Comparison of ENCODE assay signal across 8 mouse cellular contexts in genomic region chr19:9920835-9921784, GRCm38 (mm10). TPM values are rescaled to one million over a fixed set of nuclear protein-coding genes. Genes with fewer than 3 reads are reported as not detected.
DNase-seq lines count a peak whose midpoint lies in the region; ATAC-seq lines count a peak whose summit lies in the region.

No protein-coding gene starts in this region.

- no peak overlapping the region for H3K9ac ChIP-seq in midbrain, embryonic 16.5 days (ENCODE audit: low read depth, low read length)

- peaks cover 44% of the 10 kb centered on the region for H3K4me1 ChIP-seq in midbrain, embryonic 10.5 days
- H3K4me1 ChIP-seq in midbrain, embryonic 16.5 days (ENCODE audit: control insufficient read depth, insufficient read depth, low read length) = peaks cover 12% of the 10 kb centered on the region

- H3K4me2 ChIP-seq in midbrain, embryonic 16.5 days (ENCODE audit: low read length) = no peak overlapping the region

- 54% methylated on average over 13 of the region's 13 CpGs for WGBS in midbrain, embryonic 10.5 days
- 61% methylated on average over 13 of the region's 13 CpGs for WGBS in midbrain, embryonic 16.5 days

- no peak for DNase-seq in midbrain, embryonic 10.5 days (ENCODE audit: low spot score)
- peak; percentile 72 to 82 for DNase-seq in adrenal gland, postnatal 36 days
- DNase-seq in heart, adult 9 months (ENCODE audit: low spot score in 2 of 2) = peak; percentile 40 to 73
- peak; percentile 86 to 88 for DNase-seq in kidney, postnatal 36 days
- DNase-seq in lung, postnatal 36 days = peak; percentile 92
- DNase-seq in thymus, postnatal 36 days = peak; percentile 35 to 44

- ATAC-seq in midbrain, embryonic 16.5 days = no peak
- ATAC-seq in inflammation-experienced regulatory T-cells, adult 6 months = no peak

- H3K27me3 ChIP-seq in midbrain, embryonic 10.5 days (ENCODE audit: low read depth, poor library complexity, severe bottlenecking) = no peaks in the 10 kb centered on the region
- no peaks in the 10 kb centered on the region for H3K27me3 ChIP-seq in midbrain, embryonic 16.5 days (ENCODE audit: control insufficient read depth, insufficient read depth, low read depth, low read length)

- no peaks in the 10 kb centered on the region for H3K36me3 ChIP-seq in midbrain, embryonic 10.5 days
- no peaks in the 10 kb centered on the region for H3K36me3 ChIP-seq in midbrain, embryonic 16.5 days (ENCODE audit: control insufficient read depth, insufficient read depth, low read length)

- no peak overlapping the region for H3K4me3 ChIP-seq in midbrain, embryonic 10.5 days
- H3K4me3 ChIP-seq in midbrain, embryonic 16.5 days (ENCODE audit: low read depth, low read length) = no peak overlapping the region

- 0 out of 2 replicates have a peak overlapping the region, but pooled peaks have one; percentile 23 for H3K27ac ChIP-seq in midbrain, embryonic 10.5 days (replicated peaks)
- H3K27ac ChIP-seq in midbrain, embryonic 16.5 days (ENCODE audit: low read length) = no peak overlapping the region; the same call in 1 of the 2 replicates

- H3K9me3 ChIP-seq in midbrain, embryonic 10.5 days (replicated peaks) = no peaks in the 10 kb centered on the region
- no peaks in the 10 kb centered on the region for H3K9me3 ChIP-seq in midbrain, embryonic 16.5 days (replicated peaks; ENCODE audit: control insufficient read depth, low read length, poor library complexity, severe bottlenecking)

RNA-seq across cellular contexts. Expression of gene Incenp, which starts 21.8 kb away (rescaled TPM):
- polyA plus RNA-seq in midbrain, embryonic 10.5 days (2016; fragmentation: Nextera tagmentation; extraction: Ambion mirVana) = 142 and 150 TPM in 2 replicates
- 20.0 and 22.1 TPM in 2 replicates for polyA plus RNA-seq in midbrain, embryonic 16.5 days (2015; fragmentation: Nextera tagmentation; extraction: Ambion mirVana)
- total RNA-seq in adrenal gland, postnatal 36 days (2021) = 10 to 100 TPM; 12.8 to 18.7 TPM
- polyA plus RNA-seq in inflammation-experienced regulatory T-cells, adult 6 months (2017; shearing (Covaris generic)) = 10 to 100 TPM; 11.4 to 57.7 (median 18.4) TPM

RNA-seq across cellular contexts. Expression of gene Fth1, which starts 59.3 kb away (rescaled TPM):
- 1,350 and 1,398 TPM in 2 replicates for polyA plus RNA-seq in midbrain, embryonic 10.5 days (2016; fragmentation: Nextera tagmentation; extraction: Ambion mirVana)
- 1,587 and 1,694 TPM in 2 replicates for polyA plus RNA-seq in midbrain, embryonic 16.5 days (2015; fragmentation: Nextera tagmentation; extraction: Ambion mirVana)
- total RNA-seq in adrenal gland, postnatal 36 days (2021) = 1,000 to 10,000 TPM; 2,852 to 3,273 TPM
- polyA plus RNA-seq in inflammation-experienced regulatory T-cells, adult 6 months (2017; shearing (Covaris generic)) = 1,000 to 10,000 TPM; 1,678 to 2,599 (median 2,226) TPM
